ENCODE assay signal across 19 mouse cellular contexts in genomic region chr17:34240916-34241315, GRCm38 (mm10). TPM values are rescaled to one million over a fixed set of nuclear protein-coding genes. Genes with fewer than 3 reads are reported as not detected.
"Had no signal": no experiment of that assay in that cellular context is flagged by ENCODE, and none has a peak within 500 bp of the region (broad histone marks: within the 10 kb centered on the region; RNA-seq: fewer than 3 reads in every experiment).

No protein-coding gene starts in this region.

- H3K4me1 ChIP-seq: limb, embryonic 12.5 days; limb, embryonic 15.5 days; midbrain, embryonic 12.5 days; midbrain, embryonic 15.5 days; neural tube, embryonic 13.5 days had no signal

- H3K27ac ChIP-seq: kidney, embryonic 15.5 days; limb, embryonic 12.5 days; limb, embryonic 15.5 days; liver, embryonic 14.5 days; midbrain, embryonic 12.5 days; midbrain, embryonic 15.5 days; neural tube, embryonic 13.5 days had no signal

- H3K4me3 ChIP-seq: kidney, embryonic 15.5 days; limb, embryonic 12.5 days; limb, embryonic 15.5 days; midbrain, embryonic 12.5 days; midbrain, embryonic 15.5 days; myocyte; neural tube, embryonic 13.5 days had no signal

- H3K36me3 ChIP-seq: kidney, embryonic 15.5 days; limb, embryonic 12.5 days; limb, embryonic 15.5 days; midbrain, embryonic 12.5 days; midbrain, embryonic 15.5 days; neural tube, embryonic 13.5 days had no signal

- H3K27me3 ChIP-seq: kidney, embryonic 15.5 days; limb, embryonic 12.5 days; limb, embryonic 15.5 days; midbrain, embryonic 12.5 days; midbrain, embryonic 15.5 days; neural tube, embryonic 13.5 days had no signal

- H3K4me2 ChIP-seq: kidney, embryonic 15.5 days; limb, embryonic 12.5 days; limb, embryonic 15.5 days; liver, embryonic 11.5 days; lung, embryonic 14.5 days; midbrain, embryonic 12.5 days; midbrain, embryonic 15.5 days; neural tube, embryonic 13.5 days had no signal

- ATAC-seq: intestine, postnatal 0 days; liver, postnatal 0 days; lung, postnatal 0 days; midbrain, embryonic 15.5 days had no signal

- H3K9ac ChIP-seq: kidney, embryonic 15.5 days; limb, embryonic 12.5 days; limb, embryonic 15.5 days; liver, embryonic 14.5 days; liver, postnatal 0 days; lung, embryonic 14.5 days; midbrain, embryonic 12.5 days; midbrain, embryonic 15.5 days; neural tube, embryonic 13.5 days had no signal

- DNase-seq: kidney, adult 2 months; kidney, postnatal 14 days; kidney, postnatal 4 days; left cerebral cortex, postnatal 4 days; liver, postnatal 0 days; lung, embryonic 14.5 days; retina, postnatal 1 day; right cerebral cortex, postnatal 25 days had no signal

- H3K9me3 ChIP-seq: limb, embryonic 12.5 days; limb, embryonic 15.5 days; midbrain, embryonic 15.5 days; neural tube, embryonic 13.5 days had no signal

RNA-seq across cellular contexts. Expression of gene H2-Ob, which starts 2.2 kb away (rescaled TPM):
- total RNA-seq: left cerebral cortex, postnatal 4 days had no signal
- polyA plus RNA-seq: limb, embryonic 12.5 days; limb, embryonic 15.5 days; liver, embryonic 11.5 days; lung, embryonic 14.5 days; midbrain, embryonic 12.5 days; myocyte; neural tube, embryonic 13.5 days had no signal

RNA-seq across cellular contexts. Expression of gene H2-Ab1, which starts 16.6 kb away (rescaled TPM):
- polyA plus RNA-seq: myocyte had no signal

RNA-seq across cellular contexts. Expression of gene H2-Aa, which starts 46.7 kb away (rescaled TPM):
- polyA plus RNA-seq: limb, embryonic 12.5 days; liver, embryonic 11.5 days; myocyte had no signal
